Mouse (Mus musculus) forebrain, embryonic 15.5 days (tissue): ENCODE data around the gene Leo1. TPM values are rescaled to one million over a fixed set of nuclear protein-coding genes. Genes with fewer than 3 reads are reported as not detected.

ENCODE experiments used
- ATAC-seq: fragments of 200-750 bp; cut with Nextera tagmentation; replicated peaks from 2 replicates; pipeline ENCODE4 v1.8.0; 2017; ENCODE audit warnings: mild to moderate bottlenecking, moderate TSS enrichment, moderate library complexity
- H3K27ac ChIP-seq: fragments of 300-500 bp; sonication (generic); replicated peaks from 2 replicates; pipeline ENCODE4 v1.5.1; 2015; ENCODE audit warnings: mild to moderate bottlenecking, inconsistent platforms
- H3K27me3 ChIP-seq: fragments of 300-500 bp; sonication (generic); 2 replicates; pipeline ENCODE4 v1.6.1; 2015; ENCODE audit warnings: inconsistent platforms
- H3K36me3 ChIP-seq: fragments of 300-500 bp; sonication (generic); 2 replicates; pipeline ENCODE4 v1.6.1; 2015; ENCODE audit warnings: mild to moderate bottlenecking, inconsistent platforms
- H3K4me1 ChIP-seq: fragments of 300-500 bp; sonication (generic); 2 replicates; pipeline ENCODE4 v1.6.1; 2015; ENCODE audit warnings: inconsistent platforms
- H3K4me2 ChIP-seq: fragments of 300-500 bp; sonication (generic); replicated peaks from 2 replicates; pipeline ENCODE4 v1.6.1; 2015; ENCODE audit warnings: mild to moderate bottlenecking, inconsistent platforms
- H3K4me3 ChIP-seq: fragments of 300-500 bp; sonication (generic); 2 replicates; pipeline ENCODE4 v1.5.1; 2015; ENCODE audit warnings: mild to moderate bottlenecking, inconsistent platforms
- H3K9ac ChIP-seq: fragments of 300-500 bp; sonication (generic); replicated peaks from 2 replicates; pipeline ENCODE4 v1.6.1; 2015; ENCODE audit warnings: mild to moderate bottlenecking, inconsistent platforms
- H3K9me3 ChIP-seq: fragments of 300-500 bp; sonication (generic); 2 replicates; pipeline ENCODE4 v1.6.1; 2016; ENCODE audit warnings: inconsistent platforms
- WGBS: fragments of 180-500 bp; shearing (Covaris S2); methylation state at CpG from one replicate; pipeline ENCODE4 v1.1.7; 2015; ENCODE audit warnings: mixed read lengths; 5-methylcytosine and 5-hydroxymethylcytosine counted together
- polyA plus RNA-seq: library from polyadenylated mRNA; unstranded; fragments of >200 nt; fragmentation: Nextera tagmentation; extraction: Ambion mirVana; gene quantifications from 2 replicates; pipeline ENCODE4 v1.2.1, GENCODE M21; 2015

Gene Leo1
- polyA plus RNA-seq: 40.6 and 40.7 TPM in 2 replicates

DNA sequence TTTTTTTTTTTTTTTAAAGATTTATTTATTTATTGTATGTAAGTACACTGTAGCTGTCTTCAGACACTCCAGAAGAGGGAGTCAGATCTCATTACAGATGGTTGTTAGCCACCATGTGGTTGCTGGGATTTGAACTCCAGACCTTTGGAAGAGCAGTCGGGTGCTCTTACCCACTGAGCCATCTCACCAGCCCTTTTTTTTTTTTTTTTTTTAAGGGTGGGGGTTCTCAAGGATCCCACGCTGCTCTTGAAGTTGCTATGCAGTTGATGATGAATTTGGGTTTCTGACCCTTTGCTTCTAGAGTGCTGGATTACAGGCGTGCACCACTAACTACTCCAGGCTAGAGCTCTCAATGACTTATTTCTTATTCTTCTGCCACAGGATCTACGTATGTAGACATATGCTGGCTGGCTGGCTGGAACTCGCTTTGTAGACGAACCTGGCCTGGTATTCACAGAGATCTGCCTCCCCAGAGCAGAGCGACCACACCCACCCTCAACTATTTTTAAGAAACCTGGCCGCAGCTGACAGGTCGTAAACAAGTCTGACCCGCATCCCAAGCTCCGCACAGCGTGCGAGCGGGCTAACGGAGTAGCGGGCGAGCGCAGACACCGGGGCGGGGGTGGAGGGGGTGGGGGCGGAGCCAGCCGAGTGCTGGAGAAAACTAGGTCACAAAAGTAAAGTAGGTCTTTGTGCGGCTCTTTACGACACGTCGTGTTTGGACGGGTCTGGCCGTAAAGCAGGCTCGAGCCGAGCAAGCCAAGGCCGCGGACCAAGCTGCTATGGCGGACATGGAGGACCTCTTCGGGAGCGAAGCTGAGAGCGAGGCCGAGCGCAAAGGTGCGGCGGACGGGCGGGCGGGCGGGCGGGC lies at the start of gene Leo1:
Gene Leo1 (plus strand): TSS at position 729 of the 871 bp plus-strand sequence.
- Histone ChIP-seq H3K36me3 (peaks cover 9% of the 10 kb centered on the region; the same call in 1 of the 2 replicates), H3K27me3 (no peaks in the 10 kb centered on the region), H3K4me1 (peaks cover 14% of the 10 kb centered on the region), H3K9me3 (no peaks in the 10 kb centered on the region), H3K9ac (peak within 1 kb of the TSS; percentile 86), H3K4me3 (peak within 1 kb of the TSS; percentile 85), H3K4me2 (peak within 1 kb of the TSS; percentile 81), H3K27ac (peak within 1 kb of the TSS; percentile 88)
- 1% methylated on average over 38 of the region's 45 CpGs for WGBS
- peak; percentile 93 for ATAC-seq

DNA sequence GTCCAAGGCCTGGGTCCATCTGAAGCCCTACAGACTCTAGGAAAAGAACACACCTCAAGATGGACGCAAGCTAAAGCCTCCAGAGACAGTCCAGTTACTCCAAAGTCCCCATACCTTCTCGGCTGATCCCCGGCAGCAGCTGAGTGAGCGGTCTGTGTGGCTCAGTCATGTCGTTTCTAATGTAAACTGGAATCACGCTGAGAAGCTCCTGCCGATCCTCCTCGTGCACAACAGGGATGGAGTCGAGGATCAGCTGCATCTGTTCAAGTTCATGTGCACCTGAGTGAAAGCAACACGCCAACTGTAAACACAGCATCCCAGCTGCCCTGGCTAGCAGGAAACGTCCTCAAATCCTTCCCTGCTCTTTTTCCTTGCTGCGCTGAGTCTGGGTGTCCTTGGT lies 48.1 kb upstream of the Leo1 start:
- H3K36me3 ChIP-seq: peaks cover 86% of the 10 kb centered on the region

DNA sequence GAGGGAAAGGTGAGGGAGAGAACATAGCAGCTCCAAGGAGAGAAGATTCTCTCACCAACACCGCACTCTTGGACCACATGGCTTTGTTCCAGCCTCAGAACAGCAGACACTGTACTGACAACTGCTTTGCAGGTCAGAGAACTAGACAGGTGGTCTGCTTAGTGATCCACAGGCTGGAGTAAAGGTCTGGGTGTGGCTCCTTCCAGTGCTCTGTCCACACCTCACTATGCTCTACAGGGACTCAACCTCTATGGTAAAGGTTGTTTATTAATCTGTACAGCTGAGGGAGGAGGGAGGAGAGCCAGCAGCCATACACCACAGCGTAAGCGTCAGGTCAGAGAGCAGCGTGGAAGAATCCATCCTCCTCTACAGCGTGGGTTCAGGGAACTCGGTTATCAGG lies 45.4 kb upstream of the Leo1 start:
- Histone ChIP-seq H3K4me1 (peaks cover 4% of the 10 kb centered on the region), H3K27me3 (no peaks in the 10 kb centered on the region), H3K36me3 (peaks cover 65% of the 10 kb centered on the region), H3K27ac (no peak overlapping the region), H3K9ac (no peak overlapping the region), H3K9me3 (no peaks in the 10 kb centered on the region), H3K4me3 (no peak overlapping the region), H3K4me2 (no peak overlapping the region)
- 94% methylated on average over 6 of the region's 6 CpGs for WGBS
- ATAC-seq: no peak

More for the DNA sequence above, 48.1 kb upstream of the Leo1 start:
- no peak overlapping the region for H3K4me3 ChIP-seq
- H3K4me2 ChIP-seq: no peak overlapping the region
- H3K9ac ChIP-seq: no peak overlapping the region
- H3K27ac ChIP-seq: no peak overlapping the region
- no peaks in the 10 kb centered on the region for H3K4me1 ChIP-seq
- H3K9me3 ChIP-seq: no peaks in the 10 kb centered on the region
- no peaks in the 10 kb centered on the region for H3K27me3 ChIP-seq
- ATAC-seq: no peak
- WGBS: 80% methylated on average over 12 of the region's 12 CpGs

DNA sequence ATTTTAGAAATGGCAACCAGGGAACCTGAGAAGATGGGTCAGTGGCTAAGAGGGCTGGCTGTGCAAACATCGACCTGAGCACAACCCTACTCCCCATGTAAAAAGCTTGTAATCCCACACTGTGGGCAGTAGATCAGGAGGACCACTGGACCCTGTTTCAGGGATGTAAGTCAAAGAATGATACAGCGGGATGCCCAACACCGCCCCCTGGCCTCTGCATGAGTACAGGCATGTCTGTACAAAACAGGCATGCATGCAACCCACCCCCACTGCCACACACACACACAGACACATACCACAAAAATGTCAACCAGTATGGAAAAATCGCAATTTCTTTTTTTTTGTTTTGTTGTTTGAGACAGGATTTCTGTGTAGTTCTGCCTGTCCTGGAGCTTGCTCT lies 42.3 kb upstream of the Leo1 start:
- Histone ChIP-seq H3K36me3 (peaks cover 39% of the 10 kb centered on the region), H3K4me2 (no peak overlapping the region), H3K4me1 (peaks cover 25% of the 10 kb centered on the region), H3K4me3 (no peak overlapping the region), H3K27ac (no peak overlapping the region), H3K27me3 (no peaks in the 10 kb centered on the region), H3K9ac (no peak overlapping the region), H3K9me3 (no peaks in the 10 kb centered on the region)
- 93% methylated on average over 4 of the region's 4 CpGs for WGBS
- ATAC-seq: no peak

DNA sequence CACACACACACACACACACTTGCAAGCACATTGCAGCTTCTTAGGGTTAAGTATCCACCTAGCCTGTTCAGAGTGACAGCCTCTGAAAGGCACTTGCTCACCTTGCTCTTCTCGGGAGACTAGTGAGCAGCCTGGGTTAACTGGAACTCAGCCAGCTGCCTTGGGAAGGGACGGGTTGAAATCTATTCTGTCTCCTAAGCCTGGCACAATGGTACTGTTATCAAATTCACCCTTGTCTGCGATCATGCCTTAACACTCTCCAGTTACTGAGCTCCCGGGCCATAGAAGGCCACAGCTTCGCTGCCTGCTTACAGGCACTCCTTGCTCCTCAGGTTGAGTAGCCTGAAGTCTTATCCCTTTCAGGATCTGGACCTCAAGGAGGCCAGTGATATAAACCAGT lies 40.7 kb upstream of the Leo1 start:
- no peak for ATAC-seq
- H3K4me2 ChIP-seq: no peak overlapping the region
- H3K27ac ChIP-seq: no peak overlapping the region
- no peak overlapping the region for H3K4me3 ChIP-seq
- peaks cover 39% of the 10 kb centered on the region for H3K4me1 ChIP-seq
- no peaks in the 10 kb centered on the region for H3K9me3 ChIP-seq
- H3K36me3 ChIP-seq: peaks cover 25% of the 10 kb centered on the region; the same call in 1 of the 2 replicates
- H3K27me3 ChIP-seq: no peaks in the 10 kb centered on the region
- H3K9ac ChIP-seq: no peak overlapping the region
- 48% methylated on average over 5 of the region's 5 CpGs for WGBS

DNA sequence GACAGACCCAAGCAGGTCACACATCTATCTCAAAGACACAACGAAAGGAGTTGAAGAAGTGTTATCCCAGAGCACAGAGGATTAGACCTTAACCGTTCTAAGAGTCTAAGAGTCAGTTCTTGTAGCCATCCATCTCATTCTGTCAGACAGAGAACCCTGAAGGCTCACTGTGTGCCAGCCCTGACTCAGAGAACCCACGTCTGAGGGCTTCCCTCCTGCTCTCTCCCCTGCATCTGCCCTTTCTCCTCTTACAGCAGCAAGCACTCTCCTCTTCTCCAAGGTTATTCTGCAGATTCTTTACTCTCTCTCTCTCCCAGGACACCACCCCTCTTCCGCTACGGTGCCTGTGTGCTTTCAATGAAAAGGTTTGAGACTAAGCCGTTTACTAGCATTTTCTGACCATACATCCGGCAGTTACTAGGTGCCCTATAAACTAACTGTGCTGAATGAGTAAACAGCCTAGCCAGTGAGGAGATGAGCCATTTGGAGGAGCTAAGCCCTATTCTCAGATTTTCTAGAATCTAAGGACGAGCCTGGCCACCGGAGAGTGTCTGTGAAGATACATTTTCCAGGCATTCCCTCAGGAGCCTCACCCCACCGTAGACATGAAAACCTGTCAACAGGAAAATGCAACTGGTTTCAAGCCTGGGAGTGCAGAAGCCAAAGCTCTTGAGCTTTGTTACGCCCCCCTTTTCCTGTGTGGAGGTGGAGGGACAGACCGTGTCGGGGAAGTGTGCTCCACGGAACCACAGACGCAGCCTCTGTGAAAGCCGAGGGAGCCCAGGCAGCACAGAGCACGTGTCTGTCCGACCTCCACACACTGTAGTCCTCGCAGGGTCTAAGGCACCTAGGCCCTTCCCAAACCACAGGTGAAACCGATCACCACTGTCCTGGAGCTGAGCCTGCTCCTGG lies 39.5 kb upstream of the Leo1 start:
- WGBS: 80% methylated on average over 20 of the region's 20 CpGs
- peaks cover 13% of the 10 kb centered on the region; the same call in 1 of the 2 replicates for H3K36me3 ChIP-seq
- peaks cover 43% of the 10 kb centered on the region for H3K4me1 ChIP-seq

DNA sequence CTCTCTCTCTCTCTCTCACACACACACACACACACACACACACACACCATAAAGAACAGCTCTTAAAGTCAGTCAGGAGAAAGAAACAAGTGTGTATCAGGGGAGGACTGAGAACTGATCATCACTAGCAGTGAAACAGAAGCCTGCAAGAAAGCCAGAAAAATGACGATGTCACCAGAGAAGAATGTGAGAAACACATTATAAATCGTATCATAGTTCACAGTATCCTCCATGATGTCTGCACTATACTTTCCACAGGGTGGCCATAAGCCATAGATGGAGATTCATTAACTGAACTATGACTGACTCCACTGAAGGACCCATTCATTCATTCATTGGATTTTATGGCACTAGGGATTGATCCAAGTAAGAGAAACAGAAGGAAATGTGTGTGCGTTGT lies 37.8 kb upstream of the Leo1 start:
- H3K36me3 ChIP-seq: no peaks in the 10 kb centered on the region
- H3K9ac ChIP-seq: no peak overlapping the region
- no peak overlapping the region for H3K4me2 ChIP-seq
- no peak overlapping the region for H3K4me3 ChIP-seq
- no peaks in the 10 kb centered on the region for H3K27me3 ChIP-seq
- ATAC-seq: no peak
- H3K4me1 ChIP-seq: peaks cover 57% of the 10 kb centered on the region
- WGBS: 70% methylated on average over 3 of the region's 3 CpGs
- no peak overlapping the region for H3K27ac ChIP-seq
- no peaks in the 10 kb centered on the region for H3K9me3 ChIP-seq

More for the DNA sequence above, 39.5 kb upstream of the Leo1 start:
- H3K4me2 ChIP-seq: no peak overlapping the region
- ATAC-seq: no peak
- no peaks in the 10 kb centered on the region for H3K27me3 ChIP-seq
- no peak overlapping the region for H3K9ac ChIP-seq
- H3K4me3 ChIP-seq: no peak overlapping the region
- H3K27ac ChIP-seq: no peak overlapping the region
- no peaks in the 10 kb centered on the region for H3K9me3 ChIP-seq

GRCm38 (mm10) chr9:75406121-75406520 lies 35.2 kb upstream of the Leo1 start:
- no peak for ATAC-seq

GRCm38 (mm10) chr9:75407803-75408202 lies 33.5 kb upstream of the Leo1 start:
- no peaks in the 10 kb centered on the region for H3K27me3 ChIP-seq
- H3K4me3 ChIP-seq: peak overlapping the region; percentile 94
- no peaks in the 10 kb centered on the region for H3K9me3 ChIP-seq
- 12% methylated on average over 10 of the region's 10 CpGs for WGBS
- no peak overlapping the region for H3K27ac ChIP-seq
- H3K4me1 ChIP-seq: peaks cover 45% of the 10 kb centered on the region
- ATAC-seq: no peak
- H3K4me2 ChIP-seq: peak overlapping the region; percentile 62
- no peaks in the 10 kb centered on the region for H3K36me3 ChIP-seq
- H3K9ac ChIP-seq: peak overlapping the region; percentile 16; the same call in 1 of the 2 replicates

More at GRCm38 (mm10) chr9:75406121-75406520, 35.2 kb upstream of the Leo1 start:
- Histone ChIP-seq H3K27ac (no peak overlapping the region), H3K27me3 (no peaks in the 10 kb centered on the region), H3K4me3 (no peak overlapping the region), H3K4me1 (peaks cover 60% of the 10 kb centered on the region), H3K36me3 (no peaks in the 10 kb centered on the region), H3K9ac (no peak overlapping the region), H3K9me3 (no peaks in the 10 kb centered on the region), H3K4me2 (no peak overlapping the region)
- WGBS: 91% methylated on average over 2 of the region's 2 CpGs

DNA sequence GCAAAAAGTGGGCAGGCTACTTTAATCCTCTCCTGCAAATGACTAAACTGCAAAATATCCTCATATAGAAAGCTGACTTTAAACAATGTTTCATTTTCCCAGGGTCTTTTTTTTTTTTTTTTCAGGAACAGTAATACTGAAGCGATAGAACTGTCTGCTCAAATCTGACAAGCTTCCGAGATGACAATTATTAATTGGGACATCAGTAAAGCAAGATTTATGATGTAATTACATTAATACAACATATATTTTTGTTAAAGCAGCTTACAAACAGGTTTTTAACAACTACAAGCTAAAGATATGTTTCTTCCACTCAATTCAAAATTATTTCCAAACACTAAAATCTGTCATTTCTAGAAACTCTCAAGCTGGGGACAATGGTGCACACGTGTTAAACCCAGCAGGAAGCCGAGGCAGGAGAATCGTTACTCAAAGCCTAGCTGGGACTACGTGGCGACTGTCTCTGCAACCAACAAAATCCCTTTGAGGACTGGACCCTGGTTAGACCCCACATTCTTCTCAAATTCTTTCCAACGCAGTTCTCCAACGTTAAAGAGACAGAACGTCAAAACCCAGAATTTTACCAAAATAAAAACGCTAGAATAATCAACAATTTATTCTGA lies 33.0 kb upstream of the Leo1 start:
- H3K36me3 ChIP-seq: no peaks in the 10 kb centered on the region
- peaks cover 45% of the 10 kb centered on the region for H3K4me1 ChIP-seq
- no peak for ATAC-seq
- H3K4me3 ChIP-seq: peak overlapping the region; percentile 94
- H3K27me3 ChIP-seq: no peaks in the 10 kb centered on the region
- peak overlapping the region; percentile 98; the same call in 1 of the 2 replicates for H3K27ac ChIP-seq
- 3% methylated on average over 11 of the region's 11 CpGs for WGBS
- peak overlapping the region; percentile 62 for H3K4me2 ChIP-seq
- peak overlapping the region; percentile 94 for H3K9ac ChIP-seq
- H3K9me3 ChIP-seq: no peaks in the 10 kb centered on the region

DNA sequence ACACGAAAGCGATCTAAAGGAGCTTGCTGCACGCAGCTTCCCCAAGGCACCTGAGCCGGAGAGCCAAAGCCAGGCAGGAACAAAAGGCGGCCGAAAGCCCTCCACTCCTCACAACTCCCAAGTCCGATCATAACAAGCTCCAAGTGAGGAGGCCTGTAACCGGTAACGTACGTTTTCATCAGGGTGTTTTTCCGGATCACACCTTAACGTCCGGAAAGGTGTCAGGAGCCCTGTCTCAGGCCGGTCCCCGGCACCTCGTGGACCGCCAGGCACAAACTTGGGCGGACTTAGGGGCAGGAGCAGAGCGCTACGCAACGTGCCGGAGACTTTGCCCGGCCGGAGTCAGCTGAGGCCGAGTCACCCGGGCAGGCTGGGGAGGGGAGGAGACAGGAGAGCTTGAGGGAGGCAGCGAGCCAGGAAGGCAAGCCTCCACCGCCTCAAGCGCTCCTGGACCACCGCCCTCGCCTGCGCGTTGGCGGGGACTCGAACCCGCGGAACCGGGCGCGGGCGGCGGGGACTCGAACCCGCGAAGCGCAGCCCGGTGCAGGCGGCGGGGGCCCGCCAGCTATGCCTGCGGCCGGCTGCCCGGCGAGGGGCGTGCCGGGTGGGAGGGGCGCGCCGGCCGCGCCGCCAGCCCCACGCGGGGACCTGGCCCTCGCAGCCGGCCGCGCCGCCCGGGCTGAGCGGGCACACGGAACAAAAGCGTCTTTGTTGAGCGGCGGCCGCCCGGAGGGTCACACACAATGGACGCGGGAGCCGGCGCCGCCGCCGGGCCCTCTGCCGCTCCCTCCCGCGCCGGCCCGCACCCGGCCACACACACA lies 32.1 kb upstream of the Leo1 start:
- Histone ChIP-seq H3K4me3 (peak overlapping the region; percentile 94), H3K9me3 (no peaks in the 10 kb centered on the region), H3K27ac (peak overlapping the region; percentile 98), H3K9ac (peak overlapping the region; percentile 94), H3K27me3 (no peaks in the 10 kb centered on the region), H3K36me3 (no peaks in the 10 kb centered on the region), H3K4me1 (peaks cover 39% of the 10 kb centered on the region), H3K4me2 (peak overlapping the region; percentile 62)
- peak; percentile 90 for ATAC-seq
- WGBS: under 1% methylated on average over 82 of the region's 90 CpGs
